Mouse (Mus musculus) layer of hippocampus, adult 18-20 months (tissue): ENCODE data around the gene Triobp. TPM values are rescaled to one million over a fixed set of nuclear protein-coding genes. Genes with fewer than 3 reads are reported as not detected.

Experiments used
- microRNA-seq, 2 experiments: library from miRNA; unstranded; fragments of <30 nt; microRNA quantifications; one replicate each; pipeline ENCODE4 v1.2.0; 2021
- total RNA-seq, 2 experiments: library from RNA; stranded (reverse); gene quantifications; 2 replicates each; pipeline ENCODE4 v1.2.3; 2021

The Triobp gene
- total RNA-seq, 2 experiments from 2014 or later, result 9.0 to 9.2 TPM

Small RNA genes within 50 kb of the gene (microRNA-seq; reads per million reads assigned to microRNA genes)
- gene Mir6956, result 0 reads per million in 2 experiments

Other genes with a start within 250 kb of the Triobp start
- 100 to 1,000 TPM; 206 to 214 TPM for gene Elfn2, start 229.0 kb upstream of the Triobp start, total RNA-seq
- gene Mfng, start 174.2 kb upstream of the Triobp start, total RNA-seq, result 1 to 10 TPM; 6.0 to 6.2 TPM
- gene Card10, start 144.7 kb upstream of the Triobp start, total RNA-seq, result 1 to 10 TPM; 5.9 to 6.7 TPM
- gene Cdc42ep1, start 105.1 kb upstream of the Triobp start, total RNA-seq, result 10 to 100 TPM; 11.9 to 15.8 TPM
- not detected for gene Lgals2, start 92.2 kb upstream of the Triobp start, total RNA-seq
- gene Gga1, start 70.5 kb upstream of the Triobp start, total RNA-seq, result 10 to 100 TPM; 59.0 to 61.7 TPM
- under 1 TPM in 1 of 2 experiments, not detected in 1; 0.52 TPM for gene Gm49510, start 48.1 kb upstream of the Triobp start, total RNA-seq
- 10 to 100 TPM; 32.4 to 34.4 TPM for gene Sh3bp1, start 48.0 kb upstream of the Triobp start, total RNA-seq
- 100 to 1,000 TPM; 170 to 178 TPM for gene Pdxp, start 33.8 kb upstream of the Triobp start, total RNA-seq
- gene Lgals1, start 21.0 kb upstream of the Triobp start, total RNA-seq, result 10 to 100 TPM; 23.8 to 27.0 TPM
- 10 to 100 TPM; 36.2 to 37.5 TPM for gene Nol12, start 12.8 kb upstream of the Triobp start, total RNA-seq
- 10 to 100 TPM; 83.7 to 93.8 TPM for gene H1f0, start 80.7 kb downstream of the Triobp start, total RNA-seq
- gene Galr3, start 94.2 kb downstream of the Triobp start, total RNA-seq, result under 1 TPM in 1 of 2 experiments, not detected in 1; 0.42 TPM
- 10 to 100 TPM; 18.0 to 22.7 TPM for gene Ankrd54, start 115.2 kb downstream of the Triobp start, total RNA-seq
- gene Eif3l, start 127.5 kb downstream of the Triobp start, total RNA-seq, result 10 to 100 TPM; 71.5 to 71.8 TPM
- 10 to 100 TPM; 33.9 to 35.3 TPM for gene Micall1, start 161.2 kb downstream of the Triobp start, total RNA-seq
- gene Polr2f, start 193.3 kb downstream of the Triobp start, total RNA-seq, result 100 to 1,000 TPM; 108 to 109 TPM
- 10 to 100 TPM in 1 of 2 experiments, 1 to 10 TPM in 1; 9.2 to 12.4 TPM for gene 1700088E04Rik, start 193.5 kb downstream of the Triobp start, total RNA-seq
- gene Sox10, start 217.5 kb downstream of the Triobp start, total RNA-seq, result 10 to 100 TPM; 32.0 to 35.9 TPM